Mouse (Mus musculus) embryo, embryonic 11 days (tissue): ENCODE results near the gene Mettl27.

Source experiments
- DNase-seq: peaks from one replicate; pipeline ENCODE4 v3.0.0-alpha.2; 2015

The Mettl27 gene

GRCm38 (mm10) chr5:134932179-134932902 is at the start of gene Mettl27:
Gene Mettl27, plus strand, starts transcription at chr5:134932368.
- DNase-seq, result peak; percentile 93

GRCm38 (mm10) chr5:134883077-134883476 is 49.1 kb upstream of the Mettl27 start:
- DNase-seq, result no peak

GRCm38 (mm10) chr5:134887447-134888335 is 44.5 kb upstream of the Mettl27 start:
- no peak for DNase-seq

DNA sequence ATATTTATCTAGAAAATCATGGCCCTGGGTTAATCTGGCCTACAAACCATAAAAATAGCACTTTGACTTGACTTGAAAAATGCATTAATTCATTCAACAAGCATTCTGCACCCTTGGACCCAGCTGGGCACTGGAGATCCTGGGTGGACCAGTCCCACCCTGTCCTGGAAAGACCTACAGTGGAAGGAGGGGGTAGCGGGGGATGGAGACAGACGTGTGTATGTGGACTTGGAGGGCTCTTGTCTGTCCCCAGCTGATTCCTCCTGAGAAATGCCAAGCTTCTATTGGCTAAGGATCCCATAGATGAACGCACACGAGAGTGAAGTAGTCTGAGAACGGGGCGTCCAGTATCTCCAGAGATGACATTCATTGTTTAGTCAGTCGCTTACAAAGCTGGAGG is 43.7 kb upstream of the Mettl27 start:
- no peak for DNase-seq

DNA sequence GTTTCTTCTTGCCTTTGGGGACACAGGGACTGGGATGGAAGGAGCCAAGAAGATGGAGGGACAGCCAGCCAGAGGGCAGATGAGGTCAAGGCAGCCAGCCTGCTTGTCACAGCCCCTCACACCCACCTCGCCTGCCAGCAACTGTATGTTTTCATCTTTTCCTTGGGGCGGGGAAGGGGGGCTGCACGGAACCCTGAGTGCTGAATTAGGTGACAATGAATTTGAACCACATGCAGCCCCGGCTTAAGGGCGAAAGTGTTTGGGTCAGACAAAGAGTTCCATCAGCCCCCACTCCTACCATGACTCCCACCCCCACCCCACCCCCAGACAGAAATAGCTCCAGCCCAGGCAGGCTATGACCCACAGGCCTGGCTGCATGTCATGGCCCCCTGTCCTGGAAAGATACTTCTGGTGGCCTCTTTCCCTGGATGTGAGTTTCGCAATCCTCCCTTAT is 41.5 kb upstream of the Mettl27 start:
- DNase-seq, result no peak

DNA sequence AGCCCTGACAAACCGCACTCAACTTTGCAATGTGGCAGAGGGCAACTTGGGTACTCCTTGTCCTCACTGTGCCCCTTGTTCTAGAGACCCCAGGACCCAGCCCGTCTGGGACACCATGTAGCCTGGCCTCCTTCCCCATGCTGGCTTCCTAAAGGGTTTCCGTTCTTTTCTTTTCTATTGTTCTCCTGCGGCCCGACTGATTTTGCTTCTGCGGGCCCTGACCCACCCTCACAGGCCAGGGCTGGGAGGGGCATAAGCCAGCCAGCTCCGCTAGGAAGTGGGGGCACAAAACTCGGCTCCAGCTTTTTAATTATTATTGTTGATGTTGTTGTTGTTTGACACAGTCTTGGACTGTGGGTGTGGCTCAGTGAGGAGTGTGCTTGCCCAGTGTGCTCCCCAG is 40.6 kb upstream of the Mettl27 start:
- DNase-seq, result no peak

- no peak for DNase-seq
Observed at GRCm38 (mm10) chr5:134892717-134893116, 39.5 kb upstream of the Mettl27 start.

DNA sequence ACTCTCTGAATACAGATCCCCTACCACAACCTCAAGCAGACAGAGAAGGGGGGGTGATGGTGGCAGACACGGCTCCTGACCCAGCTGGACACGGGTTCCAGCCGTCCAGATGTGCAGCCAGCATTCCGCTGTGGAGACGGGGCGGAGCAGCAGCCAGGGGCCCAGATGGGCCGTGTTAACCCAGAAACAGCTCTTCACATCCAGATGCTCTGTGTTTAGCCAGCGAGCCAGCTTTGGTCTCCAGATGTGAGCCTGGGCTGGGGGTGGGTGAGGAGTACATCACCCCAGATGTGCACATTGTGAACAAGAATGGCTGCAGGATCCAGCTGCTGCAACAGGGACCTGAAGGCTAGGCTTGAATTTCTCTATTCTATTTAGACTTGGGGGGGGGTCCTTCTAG is 36.9 kb upstream of the Mettl27 start:
- DNase-seq, result peak; percentile 77

- DNase-seq, result no peak
Observed at GRCm38 (mm10) chr5:134896965-134897364, 35.2 kb upstream of the Mettl27 start.

- no peak for DNase-seq
Observed at GRCm38 (mm10) chr5:134897596-134897995, 34.6 kb upstream of the Mettl27 start.

DNA sequence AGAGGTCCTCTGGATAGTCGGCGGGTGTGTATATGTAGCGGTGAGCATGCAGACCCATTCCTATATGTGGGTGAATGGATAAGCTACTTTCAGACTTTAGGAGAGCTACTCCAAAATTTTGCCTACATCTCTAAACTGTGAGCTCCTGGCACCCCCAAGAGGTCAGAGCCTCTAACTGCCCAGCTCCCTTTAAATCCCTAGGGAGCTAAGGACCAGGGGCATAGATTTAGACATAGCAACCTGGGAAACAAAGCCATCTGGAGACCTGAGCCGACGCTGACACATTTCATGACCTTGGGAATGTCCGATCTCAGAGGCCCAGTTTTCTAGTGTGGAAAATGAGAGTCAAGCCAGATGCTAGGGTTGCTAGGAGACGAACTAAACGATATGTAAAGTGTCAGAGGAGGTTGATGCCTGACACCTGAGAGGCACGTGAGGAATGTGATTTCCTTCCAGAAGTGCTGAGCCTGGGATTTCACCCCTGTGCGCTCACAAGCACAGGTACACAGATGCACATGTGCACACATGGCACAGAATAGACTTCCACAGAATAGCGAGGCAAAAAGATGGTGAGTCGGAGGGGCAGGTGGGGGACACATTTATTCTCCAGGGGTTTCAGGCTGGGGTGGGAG is 31.0 kb upstream of the Mettl27 start:
- peak; percentile 77 for DNase-seq

GRCm38 (mm10) chr5:134901644-134902027 is 30.5 kb upstream of the Mettl27 start:
- DNase-seq, result no peak

DNA sequence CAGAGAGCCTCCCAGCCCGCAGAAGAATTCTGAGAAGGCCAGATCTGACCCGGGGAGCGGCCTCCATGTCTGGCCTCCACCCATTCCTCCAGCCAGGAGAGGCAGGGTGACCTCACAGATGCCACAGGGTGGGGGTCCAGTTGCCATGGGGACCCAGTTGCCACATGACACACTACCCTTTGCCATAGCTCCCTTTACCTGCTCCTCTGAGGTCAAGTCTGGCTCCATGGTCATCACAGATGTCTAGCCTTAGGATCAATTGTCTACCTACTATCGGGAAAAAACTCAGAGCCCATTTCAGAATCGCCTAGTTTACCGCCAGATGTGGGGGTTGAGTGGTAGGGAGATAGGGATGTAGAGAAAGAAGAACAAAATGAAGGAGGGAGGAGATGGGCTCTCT is 25.5 kb upstream of the Mettl27 start, which contains the start of gene Tmem270:
Gene Tmem270 (minus strand): TSS at position 101 of the 400 bp plus-strand sequence.
- DNase-seq, result no peak

GRCm38 (mm10) chr5:134907135-134907534 is 25.0 kb upstream of the Mettl27 start:
- DNase-seq, result peak; percentile 89

DNA sequence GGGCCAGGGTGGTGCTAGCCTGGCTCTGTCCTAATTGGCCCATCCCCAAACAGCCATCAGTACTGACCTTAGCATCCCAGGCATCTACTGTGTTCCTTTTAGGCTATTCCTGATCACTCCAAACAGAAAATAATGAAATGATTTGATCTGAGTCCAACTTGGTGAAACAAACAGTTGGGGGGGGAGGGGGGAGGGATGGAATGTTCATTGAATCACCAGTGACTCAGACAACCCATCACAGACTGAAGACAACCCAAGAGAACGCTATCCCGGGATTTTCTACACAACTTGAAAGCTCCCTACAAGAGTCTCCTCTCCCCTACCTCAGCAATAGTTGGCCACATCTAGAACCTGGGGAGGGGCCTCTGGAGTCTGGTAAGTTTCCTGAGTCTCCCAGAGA is 20.3 kb upstream of the Mettl27 start:
- DNase-seq, result no peak

DNA sequence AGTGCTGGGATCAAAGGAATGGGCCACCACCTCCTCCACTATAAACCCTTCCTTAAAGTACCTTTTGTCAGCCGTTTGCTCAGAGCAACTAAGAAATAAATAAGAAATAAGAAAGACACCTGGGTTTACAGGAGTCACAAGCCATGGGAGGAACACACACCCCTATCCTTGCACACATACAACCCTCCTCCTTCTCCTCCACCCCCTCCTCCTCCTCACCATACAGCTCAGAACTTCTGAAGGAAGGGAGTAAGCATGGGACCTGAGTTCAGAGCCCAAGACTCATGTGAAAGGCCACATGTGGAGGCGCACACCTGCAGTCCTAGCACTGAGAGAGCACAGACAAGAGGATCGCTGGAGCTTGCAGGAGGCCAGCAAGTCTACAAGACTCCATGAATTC is 18.8 kb upstream of the Mettl27 start:
- DNase-seq, result no peak

- no peak for DNase-seq
Observed at GRCm38 (mm10) chr5:134913753-134914152, 18.4 kb upstream of the Mettl27 start.

DNA sequence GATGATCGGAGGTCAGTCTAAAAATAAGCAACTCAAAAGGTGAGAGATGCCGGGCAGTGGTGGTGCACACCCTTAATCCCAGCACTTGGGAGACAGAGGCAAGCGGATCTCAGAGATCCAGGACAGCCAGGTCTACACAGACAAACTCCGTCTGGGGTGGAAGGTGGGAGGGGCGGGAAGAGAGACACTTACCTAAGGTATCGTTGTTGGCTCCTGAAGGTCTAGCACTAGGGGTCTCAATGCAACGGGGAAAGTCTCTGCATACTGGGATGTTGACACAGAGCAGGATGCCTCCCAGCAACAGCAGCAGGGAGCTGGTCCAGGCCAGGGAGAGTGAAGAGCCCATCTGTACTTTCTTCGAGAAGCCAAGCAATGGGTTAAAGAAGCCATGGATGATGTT is 17.7 kb upstream of the Mettl27 start:
- no peak for DNase-seq

DNA sequence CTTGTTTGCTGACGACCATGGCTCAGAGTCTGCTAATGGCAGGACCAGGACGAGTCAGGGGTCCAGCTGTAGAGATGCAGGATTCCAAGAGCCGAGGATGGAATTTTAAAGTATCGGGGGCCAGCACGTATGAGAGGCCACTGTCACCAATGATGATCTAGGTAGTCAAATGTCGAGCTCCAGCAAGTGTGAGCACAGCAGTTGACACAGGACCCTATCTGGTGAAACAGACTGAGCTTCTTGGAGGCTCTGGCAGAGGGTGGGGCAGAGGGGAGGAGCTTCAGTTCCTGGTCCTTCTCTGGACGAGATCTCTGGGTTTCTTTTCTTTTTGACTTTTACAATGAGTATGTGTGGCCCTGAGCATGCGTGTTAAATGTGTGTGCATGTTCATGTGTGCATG is 16.9 kb upstream of the Mettl27 start, which contains the start of gene Cldn13:
Gene Cldn13 (minus strand): TSS at position 216 of the 400 bp plus-strand sequence.
- DNase-seq, result no peak

- DNase-seq, result peak; percentile 65
Observed at GRCm38 (mm10) chr5:134918071-134918832, 13.9 kb upstream of the Mettl27 start.

- DNase-seq, result no peak
Observed at GRCm38 (mm10) chr5:134919097-134919496, 13.1 kb upstream of the Mettl27 start.

DNA sequence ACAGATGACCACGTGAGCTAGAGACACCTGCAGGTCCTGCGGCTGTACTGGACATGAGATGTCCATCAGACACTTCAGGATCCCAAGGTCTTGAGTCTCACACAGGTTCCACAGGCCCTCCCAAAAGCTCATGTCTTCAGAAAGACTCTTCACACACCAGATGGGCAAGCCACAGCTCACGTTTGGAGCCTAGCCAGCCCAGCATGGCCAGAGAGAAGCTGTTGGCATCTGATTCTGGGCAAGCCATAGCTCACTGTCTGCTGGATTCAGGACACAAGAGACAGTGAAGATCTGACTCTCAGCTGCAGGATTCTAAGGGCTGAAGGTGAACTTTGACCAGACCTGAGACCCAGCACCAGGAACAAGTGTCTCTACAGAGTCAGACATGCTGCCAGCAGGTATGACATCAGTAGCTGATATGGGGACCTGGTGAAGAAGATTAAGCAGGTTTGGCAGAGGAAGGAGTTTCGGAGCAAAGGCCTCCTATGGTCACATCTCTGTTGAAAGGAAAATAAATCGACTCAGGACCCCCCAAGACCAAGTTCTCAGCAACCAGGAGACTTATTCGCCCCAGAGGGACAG is 12.0 kb upstream of the Mettl27 start:
- DNase-seq, result no peak
